Mouse (Mus musculus): ENCODE results near the gene Zbtb7b.

- no peak for TF ChIP-seq CTCF (conservative IDR thresholded peaks at IDR 0.05; ENCODE audit: insufficient read depth, insufficient read length, low read depth, low read length)
- TF ChIP-seq POLR2A (IDR thresholded peaks at IDR 0.05; ENCODE audit: low read depth, low read length): no peak
Measured at GRCm38 (mm10) chr3:89436176-89437113, 41.9 kb upstream of the Zbtb7b start, which contains the start of gene Pbxip1.
